Mouse (Mus musculus) layer of hippocampus, adult 18-20 months (tissue): ENCODE measurements around the gene Slc22a2. TPM values are rescaled to one million over a fixed set of nuclear protein-coding genes. Genes with fewer than 3 reads are reported as not detected.
"Not testable (repeated sequence)": the region's sequence is repeated elsewhere in the genome, so short reads cannot be mapped to it uniquely, and the experiment has no call there.

Source experiments
- DNase-seq, 2 experiments: peaks; one replicate each; pipeline ENCODE4 v3.0.0; 2022; ENCODE audit warnings: low spot score in 2 of 2
- long read RNA-seq: library from polyadenylated mRNA; stranded (forward); transcript quantifications from one replicate; pipeline ENCODE4 v2.0.0, GENCODE M21; 2021
- total RNA-seq, 2 experiments: library from RNA; stranded (reverse); gene quantifications; 2 replicates each; pipeline ENCODE4 v1.2.3; 2021

Slc22a2 gene
- under 1 TPM in 1 of 2 experiments, not detected in 1; 0.20 TPM for total RNA-seq
- long read RNA-seq: 0 reads

- no peak for DNase-seq
These were observed at the start of gene Slc22a2 for GRCm38 (mm10) chr17:12583991-12584390. TSS of gene Slc22a2 (plus strand) at chr17:12584132.

DNA sequence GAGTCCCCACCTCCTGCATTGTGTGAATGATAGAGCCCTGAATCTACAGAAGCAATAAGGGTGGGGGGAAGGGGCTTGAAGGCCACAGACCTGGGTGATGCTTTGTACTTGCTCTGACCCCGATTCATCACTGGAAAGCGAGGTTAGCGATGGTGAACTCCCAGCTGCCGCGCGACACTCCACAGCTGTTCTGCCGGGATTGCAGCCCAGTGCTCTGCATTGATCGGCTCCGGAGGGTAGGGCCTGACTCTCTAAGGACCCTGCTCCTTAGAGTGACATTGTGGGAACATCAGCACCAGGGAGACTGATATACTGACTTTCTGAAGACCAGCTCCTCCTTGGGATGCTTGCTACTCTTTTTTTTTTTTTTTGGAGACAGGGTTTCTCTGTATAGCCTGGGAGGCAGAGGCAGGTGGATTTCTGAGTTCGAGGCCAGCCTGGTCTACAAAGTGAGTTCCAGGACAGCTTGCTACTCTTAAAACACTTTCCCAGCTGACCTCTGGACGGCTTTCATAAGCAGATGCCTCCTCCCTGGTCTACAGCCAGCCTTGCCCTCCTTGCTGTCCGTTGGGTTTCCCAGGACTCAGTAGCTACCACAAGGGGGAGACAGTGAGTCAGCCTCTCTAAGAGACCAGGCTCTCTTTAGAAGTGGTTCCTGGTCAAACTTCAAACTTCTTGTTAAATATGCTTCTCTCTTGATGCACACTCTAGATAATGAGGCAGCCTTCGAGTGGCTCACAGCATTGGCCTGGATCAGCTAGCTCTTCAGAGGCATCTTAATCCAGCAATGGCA is 49.4 kb upstream of the Slc22a2 start:
- peak; percentile 21 to 74 for DNase-seq

DNA sequence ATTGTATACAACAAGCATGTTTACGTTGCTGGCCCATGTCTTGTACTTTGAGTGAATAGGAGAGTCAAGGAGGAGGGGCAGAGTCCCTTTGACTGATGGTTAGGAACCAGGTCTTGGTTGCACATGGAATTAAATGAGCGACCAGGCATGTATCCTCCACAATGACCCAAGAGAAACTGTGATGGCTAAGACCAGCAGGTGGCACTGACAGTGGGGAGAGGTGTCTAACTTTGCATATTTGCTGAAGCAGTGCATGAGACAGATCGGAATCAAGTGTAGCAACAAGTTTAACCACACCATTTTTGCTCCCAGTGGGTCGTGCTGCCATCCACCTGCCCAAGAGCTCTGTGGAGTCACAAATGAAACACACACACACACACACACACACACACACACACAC is 21.7 kb upstream of the Slc22a2 start:
- DNase-seq: no peak

GRCm38 (mm10) chr17:12564481-12565000 is 19.4 kb upstream of the Slc22a2 start:
- DNase-seq: not testable (repeated sequence)

DNA sequence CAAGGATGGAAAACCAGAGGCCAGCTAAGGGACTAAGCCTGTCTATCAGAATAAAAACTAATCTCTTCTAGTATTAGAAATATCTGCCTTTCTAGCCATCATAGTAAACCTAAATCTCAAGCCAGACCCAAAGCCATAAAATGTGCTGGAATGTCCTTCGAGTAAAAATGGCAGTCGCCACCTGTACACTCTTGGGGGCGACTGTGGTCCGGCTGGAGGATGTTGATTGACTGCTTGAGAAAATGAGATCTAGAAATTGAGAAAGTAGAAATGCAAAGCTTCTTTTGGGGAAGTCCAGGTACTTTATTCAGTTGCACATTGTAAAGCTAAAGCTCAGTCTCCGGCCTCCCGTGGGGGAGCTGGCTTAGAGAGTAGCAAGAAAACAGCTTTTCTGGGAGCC is 18.5 kb upstream of the Slc22a2 start:
- DNase-seq: no peak

DNA sequence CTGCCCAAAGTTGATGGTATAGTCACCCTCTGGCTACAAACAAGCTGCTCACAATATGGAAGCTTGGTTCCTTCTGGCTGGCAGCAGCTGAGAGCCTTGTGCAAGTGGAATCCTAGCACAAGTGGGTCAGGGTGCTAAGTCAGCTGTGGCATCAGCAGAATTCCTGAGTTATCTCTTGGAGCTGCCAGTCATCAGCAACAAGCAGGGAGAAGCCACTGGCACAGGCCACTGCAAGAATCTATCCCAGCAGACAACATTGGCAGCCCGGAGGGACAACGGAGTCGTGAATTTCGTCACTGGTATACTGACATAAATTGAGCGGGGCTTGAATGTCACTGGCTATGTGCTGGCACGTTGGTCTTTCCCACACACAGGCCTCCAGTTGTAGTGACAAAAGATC is 12.6 kb upstream of the Slc22a2 start:
- no peak for DNase-seq

- no peak for DNase-seq
These were observed 11.9 kb upstream of the Slc22a2 start for GRCm38 (mm10) chr17:12571924-12572463.

- no peak for DNase-seq
These were observed 8.5 kb upstream of the Slc22a2 start for GRCm38 (mm10) chr17:12575391-12575790.

GRCm38 (mm10) chr17:12577096-12577495 is 6.8 kb upstream of the Slc22a2 start:
- no peak for DNase-seq

DNA sequence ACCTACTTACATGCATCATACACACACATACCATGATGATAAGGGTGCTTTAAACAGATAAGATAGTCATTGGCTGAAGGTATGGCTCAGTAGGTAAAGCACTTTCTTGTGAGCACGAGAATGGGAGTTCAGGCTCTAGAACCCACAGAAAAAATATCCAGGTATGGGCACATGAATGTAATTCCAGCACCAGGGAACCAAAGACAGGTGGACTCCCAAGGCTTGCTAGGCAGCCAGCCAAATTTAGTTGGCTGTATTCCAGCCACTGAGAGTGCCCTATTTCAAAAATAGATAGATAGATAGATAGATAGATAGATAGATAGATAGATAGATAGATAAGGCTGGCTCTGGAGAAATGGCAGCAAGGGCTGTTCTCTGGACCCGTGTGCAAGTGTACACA is 1.4 kb downstream of the Slc22a2 start:
- DNase-seq: no peak

GRCm38 (mm10) chr17:12586966-12587365 is 3.0 kb downstream of the Slc22a2 start:
- no peak for DNase-seq

GRCm38 (mm10) chr17:12588801-12589247 is 4.9 kb downstream of the Slc22a2 start:
- peak in 1 of 2 experiments; percentile 44 for DNase-seq

DNA sequence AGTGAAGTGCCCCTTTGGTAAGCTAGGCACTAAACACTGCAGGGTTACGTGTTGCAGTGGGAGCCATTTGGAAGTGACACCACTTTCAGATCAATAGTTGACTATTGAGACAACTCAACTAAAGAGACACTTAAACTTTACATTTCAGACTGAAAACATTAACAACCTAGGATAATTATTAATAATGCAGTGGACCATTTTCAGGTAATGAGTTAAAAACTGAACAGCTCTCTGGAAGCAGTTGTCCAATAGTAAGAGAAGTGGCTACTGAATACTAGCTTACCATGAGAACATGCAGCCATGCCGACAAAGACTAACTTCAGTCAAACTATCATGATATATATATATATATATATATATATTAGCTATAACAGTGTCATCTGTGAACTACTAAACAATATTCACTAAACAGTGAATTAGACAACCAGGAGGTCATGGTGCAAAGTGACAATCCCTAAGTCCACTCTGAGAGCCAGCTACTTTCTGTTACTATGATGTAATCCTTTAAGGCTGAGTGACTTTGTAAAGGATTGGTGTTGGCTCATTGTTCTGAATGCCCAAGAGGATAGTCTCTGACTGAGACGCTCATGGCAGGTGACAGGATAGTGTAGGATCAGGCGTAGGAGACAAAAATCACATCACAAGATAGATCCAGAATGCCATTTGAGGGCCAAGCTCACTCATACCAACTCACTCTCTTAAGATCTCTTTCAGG is 7.1 kb downstream of the Slc22a2 start:
- no peak for DNase-seq

- no peak for DNase-seq
These were observed 12.0 kb downstream of the Slc22a2 start for GRCm38 (mm10) chr17:12595846-12596515.

- no peak for DNase-seq
These were observed 22.7 kb downstream of the Slc22a2 start for GRCm38 (mm10) chr17:12606634-12607033.

GRCm38 (mm10) chr17:12607202-12607601 is 23.3 kb downstream of the Slc22a2 start:
- no peak for DNase-seq

GRCm38 (mm10) chr17:12614511-12615385 is 30.8 kb downstream of the Slc22a2 start:
- DNase-seq: no peak

GRCm38 (mm10) chr17:12615429-12615828 is 31.5 kb downstream of the Slc22a2 start:
- no peak for DNase-seq

DNA sequence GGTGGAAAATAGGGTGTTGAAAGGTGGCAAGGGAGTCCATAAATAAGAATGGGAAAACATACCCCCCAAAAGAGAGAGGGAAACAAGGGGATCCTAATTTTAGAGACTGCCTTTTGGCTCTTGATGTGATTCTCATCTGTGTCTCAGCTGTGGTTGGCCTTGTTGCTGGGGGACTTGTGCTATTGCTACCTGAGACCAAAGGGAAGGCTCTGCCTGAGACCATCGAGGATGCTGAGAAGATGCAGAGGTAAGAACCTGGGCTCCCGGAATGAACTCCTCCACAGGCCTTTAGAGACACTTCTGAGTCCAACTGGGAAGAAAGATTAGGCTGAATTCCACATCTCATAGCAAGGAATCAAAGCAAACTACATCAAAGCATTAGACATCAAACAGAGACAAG is 35.7 kb downstream of the Slc22a2 start:
- DNase-seq: no peak

- no peak for DNase-seq
These were observed 44.1 kb downstream of the Slc22a2 start for GRCm38 (mm10) chr17:12627983-12628382.
